Mouse (Mus musculus) heart, postnatal 0 days (tissue): Measurements from ENCODE around the gene Rbms3.

Experiments
- CTCF ChIP-seq: IDR thresholded peaks from 2 replicates; pipeline ENCODE4 v1.5.1; 2016; ENCODE audit warnings: antibody characterized with exemption, control low read depth, low read depth
- EP300 ChIP-seq: IDR thresholded peaks from 2 replicates; pipeline ENCODE4 v1.6.1; 2016; ENCODE audit warnings: antibody characterized with exemption, low read depth

GRCm38 (mm10) chr9:116885617-116886016 is 744.1 kb downstream of the Rbms3 start:
- TF ChIP-seq CTCF = no peak
- no peak for TF ChIP-seq EP300
